Mouse (Mus musculus) heart, postnatal 36 days (tissue): ENCODE measurements around the gene Ranbp17. TPM values are rescaled to one million over a fixed set of nuclear protein-coding genes. Genes with fewer than 3 reads are reported as not detected.
A peak's percentile ranks its signal among the peaks of the same experiment; 100 is the strongest.

ENCODE experiments used
- DNase-seq, 2 experiments: peaks; one replicate each; pipeline ENCODE4 v3.0.0; 2021 to 2022
- intact Hi-C: fragments of 180-260 bp; cut with DNase I; formaldehyde crosslinking; loops from one replicate; pipeline ENCODE4 v1.15.1; 2025
- total RNA-seq, 2 experiments: library from RNA; stranded (reverse); gene quantifications; 2 replicates each; pipeline ENCODE4 v1.2.3; 2021

Gene Ranbp17
- total RNA-seq, 2 experiments from 2014 or later: 0.44 to 0.89 TPM

DNA sequence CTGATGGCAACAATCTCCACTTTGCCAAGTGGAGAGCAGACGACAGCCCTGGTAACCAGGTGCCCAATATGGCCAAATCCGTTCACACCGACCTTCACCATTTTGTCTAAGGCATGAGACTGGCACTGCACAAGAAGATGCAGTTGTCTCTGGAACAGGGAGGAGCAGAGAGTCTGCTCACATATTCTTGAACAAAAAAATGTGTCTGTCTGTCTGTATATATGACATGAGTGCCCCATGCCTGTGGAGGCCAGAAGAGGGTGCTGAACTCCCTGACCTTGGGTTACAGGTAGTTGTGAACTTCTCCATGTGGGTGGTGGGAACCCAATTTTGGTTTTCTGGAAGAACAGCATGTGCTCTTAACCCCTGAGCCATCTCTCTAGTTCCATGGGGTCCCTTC lies 236.9 kb downstream of the Ranbp17 start, which contains the start of gene Gm12117:
Gene Gm12117, minus strand, starts transcription at position 101 of the 400 bp plus-strand sequence.
- no peak for DNase-seq
- intact Hi-C loops: no loop called here

DNA sequence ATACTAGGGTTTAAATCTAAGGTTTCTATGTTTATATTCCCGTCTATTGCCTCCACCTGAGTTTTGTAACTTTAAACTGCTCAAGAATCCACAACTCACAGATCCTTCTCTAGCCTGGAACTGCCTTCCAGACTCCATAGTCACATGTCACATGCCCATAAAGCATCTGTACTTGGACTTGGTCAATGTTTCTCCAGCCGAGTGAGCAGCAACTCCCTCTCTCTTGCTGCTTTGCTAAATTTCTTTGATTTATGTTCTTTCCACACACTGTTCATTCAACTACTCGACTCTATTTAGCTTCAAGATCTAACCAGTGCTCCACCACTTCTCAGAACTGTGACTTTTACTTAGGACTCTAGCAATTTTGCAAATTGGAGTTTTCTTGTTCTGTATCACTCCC lies 238.7 kb downstream of the Ranbp17 start:
- intact Hi-C loops: no loop called here
- no peak for DNase-seq

DNA sequence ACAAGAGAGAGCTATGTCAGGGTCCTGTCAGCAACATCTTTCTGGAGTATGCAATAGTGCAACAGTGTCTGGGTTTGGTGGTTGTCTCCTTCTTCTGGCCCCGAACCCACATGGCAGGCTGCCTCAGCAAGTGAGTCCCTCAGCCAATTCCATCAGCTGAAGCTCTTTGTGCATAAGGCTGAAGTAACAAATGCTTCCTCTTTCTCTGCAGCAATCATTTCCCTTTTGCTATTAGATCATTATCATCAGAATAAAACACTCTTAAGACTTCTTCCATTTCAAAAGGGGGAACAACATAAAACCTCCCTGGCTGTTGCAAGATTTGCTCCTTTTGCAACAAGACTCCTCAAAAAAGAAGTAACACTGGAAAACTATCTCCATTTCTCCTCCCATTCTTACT lies 239.3 kb downstream of the Ranbp17 start:
- DNase-seq: no peak

DNA sequence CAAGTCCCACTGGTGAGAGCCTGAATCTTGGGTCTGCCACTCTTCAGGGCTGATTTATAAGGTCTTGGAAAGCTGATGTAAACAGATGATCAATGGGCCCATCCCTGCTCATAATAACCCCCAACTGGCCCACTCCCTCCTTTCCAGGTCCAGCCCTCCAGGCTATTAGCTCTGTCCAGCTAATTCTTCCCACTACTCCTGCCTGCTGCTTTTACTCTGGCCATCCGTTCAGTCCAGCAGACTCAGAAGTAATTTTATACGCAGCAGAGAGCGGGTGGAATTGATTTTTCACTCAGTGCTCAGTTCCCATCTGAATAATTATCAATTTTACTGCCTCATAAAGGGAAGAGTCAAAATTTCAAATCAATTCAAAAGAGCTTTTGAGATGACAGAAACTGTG lies 273.3 kb downstream of the Ranbp17 start:
- intact Hi-C loops: no loop called here
- no peak for DNase-seq

More for the DNA sequence above, 239.3 kb downstream of the Ranbp17 start:
- intact Hi-C loops: no loop called here

DNA sequence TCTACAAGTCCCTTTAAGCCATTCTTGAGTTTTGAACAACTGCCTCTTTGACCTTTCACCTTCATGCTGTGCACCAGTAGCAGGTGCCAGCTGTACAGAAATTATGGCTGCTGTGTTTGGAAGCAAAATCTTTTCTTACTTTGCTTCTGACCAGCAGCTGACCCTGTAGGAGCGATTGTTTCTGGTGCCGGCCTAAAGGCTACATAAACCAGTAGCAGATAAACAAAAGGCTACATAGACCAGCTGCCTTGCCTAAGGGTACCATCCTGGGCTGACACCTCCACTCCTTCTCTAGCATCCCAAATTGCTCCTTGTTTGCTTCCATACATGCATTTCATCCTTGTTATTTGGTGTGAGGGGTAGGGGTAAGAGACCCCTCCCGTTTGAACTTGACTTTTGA lies 279.4 kb downstream of the Ranbp17 start:
- intact Hi-C loops: no loop called here
- no peak for DNase-seq

DNA sequence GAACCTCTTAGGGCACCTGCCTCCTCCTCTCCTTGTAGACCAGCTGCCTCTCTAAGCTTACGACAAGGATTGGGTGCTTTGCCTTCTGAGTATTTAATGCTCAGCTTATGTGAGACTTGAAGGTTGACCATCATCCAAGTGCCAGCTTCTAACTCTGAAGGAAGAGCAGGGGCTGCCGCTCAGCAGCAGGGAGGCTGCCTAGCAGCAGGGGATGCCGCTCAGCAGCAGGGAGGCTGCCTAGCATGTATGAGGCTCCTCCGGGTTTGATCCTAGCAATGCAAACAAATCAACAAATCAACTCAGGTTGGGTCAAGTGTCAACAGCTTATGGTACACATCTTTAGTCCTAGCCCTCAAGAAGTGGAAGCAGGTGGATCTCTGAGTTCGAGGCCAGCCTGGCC lies 281.5 kb downstream of the Ranbp17 start:
- intact Hi-C loops: no loop called here
- DNase-seq: no peak

DNA sequence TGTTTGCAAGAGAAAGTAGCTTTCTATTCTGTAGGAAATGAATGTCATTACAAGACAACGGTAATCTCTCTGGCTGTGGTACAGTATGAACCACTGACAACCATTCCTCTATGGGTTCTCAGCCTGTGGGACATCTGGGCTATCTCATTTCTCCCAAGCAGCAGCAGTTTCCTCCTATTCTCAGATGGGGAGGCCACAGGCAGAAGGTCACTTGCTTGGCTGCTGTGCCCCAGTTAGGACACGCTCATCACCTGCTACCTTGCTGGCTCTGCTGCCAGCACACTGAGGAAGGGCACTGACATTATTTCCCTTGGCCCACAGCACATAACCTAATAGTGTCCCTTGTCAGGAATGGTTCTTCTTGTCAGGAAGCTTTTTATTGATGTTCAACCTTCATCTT lies 285.4 kb downstream of the Ranbp17 start:
- intact Hi-C loops: no loop called here
- DNase-seq: no peak

DNA sequence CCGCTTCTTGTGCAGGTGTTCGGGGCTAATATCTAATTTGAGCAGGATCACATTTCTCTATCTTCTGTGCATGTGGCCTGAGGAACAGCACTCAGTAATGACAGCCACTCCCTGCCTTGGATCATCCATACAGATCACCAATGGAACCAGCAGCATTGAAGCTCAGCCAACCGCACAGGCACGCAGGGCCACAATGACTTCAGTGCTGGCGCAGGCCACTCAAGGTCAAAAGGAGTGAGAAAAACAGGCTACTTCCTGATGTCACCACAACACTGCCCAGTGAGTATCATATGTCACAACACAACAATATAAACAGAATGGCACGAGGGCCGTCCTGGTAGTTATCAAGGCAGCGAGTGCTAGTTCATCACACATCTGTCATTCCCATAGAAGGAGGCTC lies 287.0 kb downstream of the Ranbp17 start:
- no peak for DNase-seq
- intact Hi-C loops: no loop called here

DNA sequence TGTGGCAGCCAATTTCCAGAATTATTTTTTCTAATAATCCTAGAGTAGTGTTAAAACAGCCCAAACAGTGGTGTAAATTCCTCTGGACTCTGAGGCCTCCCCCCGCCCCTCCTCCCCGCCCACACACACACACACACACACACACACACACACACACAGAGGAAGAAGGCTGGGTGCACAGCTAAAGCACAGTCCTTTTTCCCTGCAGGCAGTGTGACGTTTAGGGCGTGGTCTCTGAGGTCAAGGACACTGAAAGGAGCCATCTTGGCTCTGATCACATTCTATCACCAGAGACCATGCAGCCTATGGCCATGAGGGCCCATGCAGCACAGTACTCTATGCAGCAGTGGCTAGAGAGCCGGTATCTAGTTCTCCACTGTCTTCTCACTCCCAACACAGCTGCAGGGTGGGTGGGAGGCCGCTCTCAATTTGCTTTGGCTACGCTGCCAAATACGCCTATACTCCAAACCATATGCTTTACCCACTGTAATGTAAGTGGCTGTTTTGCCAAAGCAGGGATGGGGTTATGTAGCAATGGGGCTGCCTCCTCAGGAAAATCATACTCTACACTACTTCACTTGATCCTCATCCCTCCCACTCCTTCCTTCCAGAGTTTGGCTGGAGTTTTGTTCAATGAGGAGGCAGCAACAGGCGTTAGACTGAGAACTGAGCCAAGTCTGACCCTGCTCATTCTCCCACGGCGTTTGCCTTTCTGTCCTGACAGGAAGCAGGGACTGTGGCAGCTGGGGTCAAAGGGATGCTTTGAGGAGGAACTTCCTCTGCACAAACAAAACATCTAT lies 291.8 kb downstream of the Ranbp17 start:
- intact Hi-C loops: no loop called here
- DNase-seq: no peak

DNA sequence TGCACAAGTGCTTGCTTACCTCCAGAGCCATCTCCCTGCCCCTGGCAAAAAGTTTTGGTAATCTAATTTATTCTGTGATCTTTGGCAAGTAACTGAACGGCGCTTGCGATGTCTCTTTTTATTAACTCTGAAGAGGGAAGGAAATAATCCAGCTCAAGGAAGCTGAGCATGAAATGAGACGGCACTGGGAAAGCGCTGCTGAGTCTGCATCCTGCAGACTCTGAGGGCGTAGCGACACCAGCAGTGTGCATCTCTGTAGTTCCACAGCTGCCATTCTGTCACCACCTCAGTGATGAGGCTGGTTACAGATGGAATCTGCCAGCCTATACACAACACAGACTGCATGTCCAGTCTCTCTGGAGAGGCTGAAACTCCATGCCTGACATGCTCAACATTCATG lies 292.8 kb downstream of the Ranbp17 start:
- no peak for DNase-seq
- intact Hi-C loops: no loop called here

DNA sequence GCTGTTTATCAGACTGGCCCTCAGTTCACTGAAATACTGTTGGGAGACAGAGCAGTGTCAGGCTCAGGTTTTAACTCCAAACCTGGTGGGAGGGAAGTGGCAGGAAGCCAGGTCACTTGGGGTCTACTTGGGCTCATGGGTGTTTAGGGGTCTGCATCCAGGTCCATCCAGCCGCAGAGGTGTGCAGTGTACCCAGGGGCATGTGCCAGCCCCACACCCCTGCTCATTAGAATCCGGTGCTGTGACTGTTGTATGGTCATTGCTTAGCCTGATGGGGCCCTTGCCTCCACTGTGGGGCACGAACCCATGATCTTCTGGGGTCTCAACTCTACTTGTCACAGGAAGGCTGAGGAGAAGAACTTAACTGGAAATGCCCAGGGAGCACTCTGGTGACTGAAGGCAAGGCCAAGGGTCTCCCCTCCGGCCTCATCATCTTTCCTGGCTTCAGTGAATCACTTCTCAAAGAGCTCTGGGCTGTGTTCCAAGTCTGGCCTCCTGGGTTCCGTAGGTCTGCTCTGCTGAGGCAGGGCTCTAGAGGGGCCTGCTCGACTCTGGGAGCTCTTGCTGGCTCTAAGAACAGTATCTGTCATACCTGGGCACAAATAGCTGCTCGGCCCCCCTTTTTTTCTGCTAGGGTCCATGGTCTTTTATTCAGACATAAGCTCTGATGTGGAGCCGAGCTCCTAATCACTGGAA lies 296.0 kb downstream of the Ranbp17 start:
- DNase-seq: no peak
- intact Hi-C loops: no loop called here

DNA sequence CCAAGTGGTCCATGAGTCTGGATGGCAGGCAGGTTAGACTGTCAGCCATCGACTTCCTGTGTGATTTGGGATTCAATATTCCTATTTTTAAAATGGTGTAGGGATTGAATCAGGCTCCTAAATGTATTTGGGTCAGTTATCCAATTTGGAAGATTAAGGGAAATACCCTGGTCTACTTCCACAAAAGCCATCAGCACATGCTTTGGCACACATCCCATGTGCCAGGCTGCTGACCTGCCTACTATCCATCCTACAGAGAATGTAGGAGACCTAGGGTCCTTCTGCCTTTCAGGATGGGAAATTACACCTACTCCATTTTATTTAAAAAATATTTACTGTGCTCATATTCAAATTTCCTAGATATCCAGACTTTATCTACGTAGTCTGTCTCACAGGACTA lies 306.1 kb downstream of the Ranbp17 start:
- intact Hi-C loops: no loop called here
- no peak for DNase-seq

DNA sequence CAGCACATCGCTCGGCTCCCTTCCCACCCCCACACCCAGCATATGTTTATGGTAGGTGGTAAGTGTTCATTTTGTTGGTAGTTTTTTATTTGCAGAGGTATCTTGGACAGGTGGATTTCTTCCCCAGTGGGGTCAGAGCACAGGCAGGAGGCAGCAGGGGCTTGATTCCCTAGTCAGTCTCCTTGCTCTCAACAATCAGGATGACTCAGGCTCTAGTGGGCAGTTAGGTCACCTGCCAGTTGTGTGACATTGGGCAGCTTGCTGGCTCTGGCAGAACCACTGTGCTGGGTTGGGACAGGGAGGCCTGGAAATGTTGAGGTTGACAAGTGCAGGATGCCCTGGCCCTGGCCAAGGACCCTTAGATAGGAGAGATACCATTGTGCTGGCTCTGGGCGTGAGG lies 308.6 kb downstream of the Ranbp17 start:
- DNase-seq: no peak
- intact Hi-C loops: no loop called here

DNA sequence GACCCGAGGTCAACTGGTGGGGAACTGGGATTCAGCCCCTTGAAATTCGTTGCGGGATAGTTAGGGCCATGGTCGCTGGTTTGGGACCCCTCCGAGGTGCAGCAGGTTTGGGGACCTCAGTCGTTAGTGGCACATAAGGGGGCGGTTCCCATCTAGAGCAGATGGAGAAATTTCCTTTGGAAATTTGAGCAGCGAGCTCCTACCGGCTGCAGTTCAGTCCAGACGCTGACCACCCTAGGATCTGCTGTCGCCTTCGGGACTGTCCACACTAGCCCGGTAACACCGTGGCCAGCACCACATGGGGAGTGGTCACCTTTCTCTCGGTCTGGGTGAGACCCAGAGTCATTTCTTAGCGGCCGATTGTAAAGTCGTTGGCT lies 309.2 kb downstream of the Ranbp17 start:
- intact Hi-C loops: no loop called here
- peak; percentile 8 to 31 for DNase-seq

DNA sequence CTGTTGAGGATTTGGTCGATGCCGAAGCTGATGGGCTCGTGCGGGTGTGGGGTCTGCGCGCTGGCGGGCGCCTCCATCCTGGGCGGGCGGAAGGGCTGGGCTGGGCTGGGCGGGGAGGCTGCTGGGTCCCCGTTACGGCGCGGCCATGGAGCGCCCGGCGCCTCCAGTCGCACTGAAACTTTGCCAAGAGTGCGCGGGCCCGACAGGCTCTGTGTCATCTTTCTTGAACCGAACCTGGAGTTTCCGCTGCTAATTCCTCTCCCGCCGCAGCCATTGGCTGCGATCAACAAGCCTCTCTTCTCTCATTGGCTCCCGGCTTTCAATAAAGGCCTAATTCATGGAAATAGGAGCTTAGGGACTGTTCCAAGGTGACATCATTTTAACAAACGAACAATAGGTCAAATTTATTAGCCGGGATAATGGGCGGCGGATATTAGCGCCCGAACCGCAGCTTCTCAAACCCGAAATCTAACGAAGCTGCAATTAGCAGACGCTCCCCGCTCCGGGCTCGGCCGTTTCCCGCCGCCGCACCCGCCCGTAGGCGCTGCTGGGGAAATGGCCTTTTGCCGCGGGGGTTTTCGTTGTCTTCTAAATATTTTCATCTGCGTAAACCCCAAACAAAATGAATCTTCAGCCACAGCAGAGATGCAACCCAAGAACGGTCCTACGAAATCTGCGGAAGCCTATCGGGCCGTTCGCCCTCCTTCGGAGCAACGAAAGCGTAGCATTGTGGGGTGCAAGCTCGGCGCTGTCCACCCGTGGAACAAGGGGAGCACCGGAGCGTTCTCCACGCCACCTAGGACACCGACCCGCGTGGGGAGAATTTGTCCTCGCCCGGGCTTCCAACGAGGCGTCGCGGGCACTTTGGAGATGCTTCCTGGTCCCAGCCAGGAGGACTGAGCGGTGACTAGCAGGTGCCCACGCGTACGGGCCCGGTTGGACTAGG lies 309.9 kb downstream of the Ranbp17 start, which contains the start of gene Tlx3:
Gene Tlx3, minus strand, starts transcription at position 207 of the 946 bp plus-strand sequence.
- intact Hi-C loops: loop anchor here (2.0 kb wide), 1 partner anchor 41 kb away; the partner anchor contains the start of gene Npm1
- peak; percentile 37 to 68 for DNase-seq

DNA sequence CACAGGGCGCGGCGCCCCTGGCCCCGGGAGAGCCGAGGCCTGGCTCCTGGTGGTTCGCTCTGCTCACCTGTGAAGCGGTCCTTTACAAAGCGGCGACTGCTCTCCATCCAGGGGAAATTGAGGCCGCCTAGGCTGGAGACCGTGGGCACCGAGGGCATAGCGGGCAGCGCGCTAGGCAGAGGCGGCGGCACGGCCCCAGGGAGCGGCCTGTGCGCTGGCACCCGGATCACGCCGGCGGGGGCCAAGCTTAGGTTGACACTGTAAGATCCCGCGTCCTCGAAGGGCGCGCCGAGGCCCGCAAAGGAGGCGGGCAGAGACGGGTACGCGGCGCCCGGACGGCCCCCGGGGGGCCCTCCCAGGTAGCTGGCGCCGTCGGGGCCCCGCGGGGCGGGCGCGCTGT lies 310.6 kb downstream of the Ranbp17 start:
- intact Hi-C loops: loop anchor here (2.0 kb wide), 1 partner anchor 40 kb away; the partner anchor contains the start of gene Npm1
- DNase-seq: no peak

DNA sequence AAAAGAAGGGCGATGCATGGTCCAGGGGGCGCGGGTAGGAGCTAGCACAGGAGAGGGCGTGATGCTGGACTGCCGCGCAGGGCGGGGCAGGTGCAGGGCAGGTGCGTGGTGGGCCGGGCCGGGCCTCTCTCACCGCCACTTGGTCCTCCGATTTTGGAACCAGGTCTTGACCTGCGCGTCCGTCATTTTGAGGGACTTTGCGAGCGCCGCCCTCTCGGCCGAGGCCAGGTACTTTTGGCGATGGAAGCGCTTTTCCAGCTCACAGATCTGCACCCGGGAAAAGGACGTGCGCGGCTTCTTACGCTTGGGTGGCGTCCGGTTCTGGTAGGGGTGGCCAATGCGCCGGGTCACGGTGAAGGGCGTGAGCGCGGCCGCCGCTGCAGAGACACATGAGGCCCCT lies 311.2 kb downstream of the Ranbp17 start:
- intact Hi-C loops: loop anchor here (2.0 kb wide), 1 partner anchor 39 kb away; the partner anchor contains the start of gene Npm1
- DNase-seq: peak in 1 of 2 experiments; percentile 8

DNA sequence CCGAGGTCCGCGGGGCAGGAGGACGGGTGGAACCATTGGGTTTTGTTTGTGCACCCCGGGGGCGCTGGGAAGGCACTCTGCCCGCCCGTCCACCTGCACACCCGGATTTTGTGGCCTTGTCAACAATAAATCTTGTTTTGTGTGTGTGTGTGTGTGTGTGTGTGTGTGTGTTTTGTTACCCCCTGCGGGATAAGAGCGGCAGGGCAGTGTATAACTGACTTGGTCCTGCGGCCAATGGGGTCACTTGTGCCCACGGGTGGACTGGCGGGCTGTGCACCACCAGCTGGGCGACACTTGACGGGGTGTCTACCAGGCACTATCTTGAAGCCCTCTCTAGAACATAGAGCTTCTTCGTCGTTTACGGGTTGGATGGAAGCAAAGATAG lies 311.9 kb downstream of the Ranbp17 start:
- intact Hi-C loops: loop anchor here (2.0 kb wide), 1 partner anchor 39 kb away; the partner anchor contains the start of gene Npm1
- peak; percentile 13 to 37 for DNase-seq

DNA sequence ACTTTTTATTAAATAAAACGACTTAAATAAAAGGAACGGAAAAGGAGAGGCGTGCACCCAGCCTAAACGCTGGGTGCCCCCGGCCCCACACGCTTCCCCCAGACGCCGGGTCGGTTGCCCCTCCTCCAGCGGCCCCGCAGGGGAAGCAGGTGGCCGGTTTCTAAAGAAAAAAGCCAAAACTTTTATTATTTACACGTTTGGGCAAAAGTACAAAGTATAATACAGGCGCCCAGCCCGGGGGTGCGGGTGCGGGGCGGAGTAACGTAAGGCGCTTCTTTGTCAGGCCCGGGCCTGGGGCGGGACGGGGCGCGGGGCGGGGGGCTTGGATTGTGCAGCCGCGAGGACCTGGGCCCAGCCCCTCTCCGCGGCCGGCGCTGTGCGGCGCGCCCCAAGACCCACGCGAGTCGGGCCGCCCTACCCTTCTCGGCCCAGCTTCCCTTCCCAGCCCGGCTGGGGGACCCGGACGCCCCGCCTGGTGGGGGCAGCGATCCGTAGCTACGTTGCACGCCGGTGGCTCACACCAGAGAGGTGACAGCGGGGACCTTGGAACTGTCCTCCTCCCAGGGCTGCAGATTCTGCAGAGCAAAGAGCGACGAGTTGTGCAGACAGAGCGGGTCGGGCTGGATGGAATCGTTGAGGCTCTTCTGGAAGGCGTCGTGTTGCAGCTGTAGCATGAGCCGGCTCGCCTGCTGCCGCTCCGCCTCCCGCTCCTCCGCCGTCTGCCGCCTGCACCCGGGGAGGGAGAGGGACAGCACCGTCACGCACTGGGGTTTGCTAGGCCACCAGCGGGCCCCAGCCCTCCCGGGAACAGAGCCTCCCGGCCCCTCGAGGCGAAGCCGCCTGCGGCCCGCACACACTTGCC lies 312.6 kb downstream of the Ranbp17 start:
- intact Hi-C loops: no loop called here
- peak; percentile 10 to 39 for DNase-seq
